21 mouse cellular contexts compared by ENCODE assay signal in genomic region chr19:18720337-18720736, GRCm38 (mm10). TPM values are rescaled to one million over a fixed set of nuclear protein-coding genes. Genes with fewer than 3 reads are reported as not detected.
"Had no signal": no experiment of that assay in that cellular context is flagged by ENCODE, and none has a peak within 500 bp of the region (broad histone marks: within the 10 kb centered on the region; RNA-seq: fewer than 3 reads in every experiment).

No protein-coding gene starts in this region.

- H3K9me3 ChIP-seq: heart, embryonic 13.5 days; heart, embryonic 15.5 days; hindbrain, embryonic 13.5 days; hindbrain, embryonic 15.5 days; limb, embryonic 13.5 days; limb, embryonic 15.5 days; liver, embryonic 12.5 days had no signal

- DNase-seq: gastrocnemius, adult 2 months; gastrocnemius, postnatal 10 days; gastrocnemius, postnatal 25 days; heart, adult 2 months; heart, postnatal 14 days; heart, postnatal 36 days; kidney, adult 18-20 months; layer of hippocampus, adult 9-11 months; layer of hippocampus, postnatal 36 days; left cerebral cortex, postnatal 4 days had no signal

- H3K9ac ChIP-seq: heart, embryonic 13.5 days; heart, embryonic 15.5 days; hindbrain, embryonic 13.5 days; hindbrain, embryonic 15.5 days; limb, embryonic 13.5 days; limb, embryonic 15.5 days; liver, embryonic 12.5 days; liver, embryonic 14.5 days had no signal

- ATAC-seq: hindbrain, postnatal 0 days; intestine, embryonic 16.5 days; liver, embryonic 12.5 days had no signal

- H3K4me3 ChIP-seq: gastrocnemius, adult 2 months; heart, adult 2 months; heart, embryonic 13.5 days; heart, embryonic 15.5 days; hindbrain, embryonic 13.5 days; hindbrain, embryonic 15.5 days; limb, embryonic 13.5 days; limb, embryonic 15.5 days; liver, embryonic 12.5 days had no signal

- H3K27me3 ChIP-seq: heart, embryonic 13.5 days; heart, embryonic 15.5 days; hindbrain, embryonic 13.5 days; hindbrain, embryonic 15.5 days; limb, embryonic 13.5 days; limb, embryonic 15.5 days; liver, embryonic 12.5 days had no signal

- H3K4me2 ChIP-seq: heart, embryonic 11.5 days; heart, embryonic 13.5 days; heart, embryonic 15.5 days; hindbrain, embryonic 13.5 days; hindbrain, embryonic 15.5 days; limb, embryonic 13.5 days; limb, embryonic 15.5 days; liver, embryonic 12.5 days had no signal

- H3K27ac ChIP-seq: gastrocnemius, adult 2 months; heart, adult 2 months; heart, embryonic 13.5 days; heart, embryonic 15.5 days; hindbrain, embryonic 13.5 days; hindbrain, embryonic 15.5 days; hindbrain, postnatal 0 days; limb, embryonic 13.5 days; limb, embryonic 15.5 days; liver, embryonic 12.5 days; liver, embryonic 14.5 days had no signal

RNA-seq across cellular contexts. Expression of gene Trpm6, which starts 29.4 kb away (rescaled TPM):
- polyA plus RNA-seq: liver, embryonic 12.5 days had no signal
